Comparison of ENCODE assay signal across 8 mouse cellular contexts in genomic region chr3:145650298-145651011, GRCm38 (mm10). TPM values are rescaled to one million over a fixed set of nuclear protein-coding genes. Genes with fewer than 3 reads are reported as not detected.
A peak's percentile ranks its signal among the peaks of the same experiment; 100 is the strongest.
DNase-seq lines count a peak whose midpoint lies in the region; ATAC-seq and TF ChIP-seq lines count a peak whose summit lies in the region.

No protein-coding gene starts in this region.

- H3K27ac ChIP-seq in lung, postnatal 0 days (ENCODE audit: low read length) = peak overlapping the region; percentile 94

- H3K9me3 ChIP-seq in lung, postnatal 0 days (ENCODE audit: low read length) = no peaks in the 10 kb centered on the region

- ATAC-seq in lung, postnatal 0 days = peak; percentile 10

- peak overlapping the region; percentile 81 for H3K4me2 ChIP-seq in lung, postnatal 0 days (replicated peaks; ENCODE audit: low read depth, low read length)

- peak; percentile 51 for TF ChIP-seq EP300 in lung, postnatal 0 days (IDR thresholded peaks at IDR 0.05)

- no peak for TF ChIP-seq CTCF in lung, postnatal 0 days (IDR thresholded peaks at IDR 0.05)

- WGBS in lung, postnatal 0 days = under 1% methylated on average over 18 of the region's 18 CpGs

- H3K4me1 ChIP-seq in lung, postnatal 0 days (ENCODE audit: insufficient read depth, low read depth, low read length) = peaks cover 15% of the 10 kb centered on the region

- H3K9ac ChIP-seq in lung, postnatal 0 days (replicated peaks; ENCODE audit: low read depth) = peak overlapping the region; percentile 12; the same call in 1 of the 2 replicates

- peak; percentile 46 for DNase-seq in ES-CJ7 (ENCODE audit: low read depth, low spot score)
- DNase-seq in embryo, embryonic 11.5 days (ENCODE audit: low read depth, low spot score) = peak; percentile 24
- DNase-seq in heart, adult 9 months (ENCODE audit: low spot score in 2 of 2) = peak; percentile 83 to 90
- DNase-seq in kidney, adult 9 months = peak; percentile 80
- DNase-seq in lung, postnatal 0 days (ENCODE audit: low spot score) = peak; percentile 93
- DNase-seq in urinary bladder, postnatal 25 days (ENCODE audit: low spot score) = peak; percentile 24
- no peak for DNase-seq in spleen, postnatal 14 days (ENCODE audit: low spot score in 2 of 2)
- no peak for DNase-seq in B cell, adult 2 months

- H3K4me3 ChIP-seq in lung, postnatal 0 days (ENCODE audit: low read depth, low read length) = peak overlapping the region; percentile 65

- no peaks in the 10 kb centered on the region for H3K27me3 ChIP-seq in lung, postnatal 0 days (replicated peaks; ENCODE audit: insufficient read depth, low read length)

- H3K36me3 ChIP-seq in lung, postnatal 0 days (ENCODE audit: insufficient read depth, low read length) = peaks cover 12% of the 10 kb centered on the region

RNA-seq across cellular contexts. Expression of gene Ccn1, which starts 0.7 kb away (rescaled TPM):
- polyA plus RNA-seq in lung, postnatal 0 days (2015; fragmentation: Nextera tagmentation; extraction: Ambion mirVana) = 124 and 131 TPM in 2 replicates

Comparison
In these comparisons a context has a peak if more than half of its experiments do, and no peak if none do; other contexts are left out.
1. DNase-seq: peak in ES-CJ7 (single experiment), embryo, embryonic 11.5 days (single experiment), heart, adult 9 months (2 of 2), kidney, adult 9 months (single experiment), lung, postnatal 0 days (single experiment) and urinary bladder, postnatal 25 days (single experiment); none in spleen, postnatal 14 days (0 of 2) and B cell, adult 2 months (0 of 2).